ENCODE assay signal across 7 mouse cellular contexts in the genomic region with DNA sequence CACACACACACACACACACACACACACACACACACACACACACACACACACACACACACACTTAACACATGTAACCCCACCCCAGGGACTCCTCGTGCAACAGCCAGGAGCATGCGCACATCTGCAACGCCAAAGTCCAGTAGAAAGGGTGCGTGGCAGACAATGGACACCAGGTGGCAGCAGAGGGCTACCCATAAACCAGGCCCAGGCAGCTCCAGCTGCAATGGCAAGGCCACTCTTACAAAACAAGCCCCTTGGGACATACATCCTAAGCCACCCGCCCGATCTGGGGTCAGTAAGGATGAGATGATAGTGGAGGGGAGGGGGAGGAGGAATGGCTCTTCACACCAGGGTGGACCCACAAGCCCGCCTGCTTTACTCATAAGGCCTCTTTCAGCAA. TPM values are rescaled to one million over a fixed set of nuclear protein-coding genes. Genes with fewer than 3 reads are reported as not detected.
DNase-seq lines count a peak whose midpoint lies in the region; ATAC-seq and TF ChIP-seq lines count a peak whose summit lies in the region.

No protein-coding gene starts in this region.

- peak; percentile 100 for TF ChIP-seq CTCF in intestine, postnatal 0 days (IDR thresholded peaks at IDR 0.05; ENCODE audit: low read depth)

- H3K4me3 ChIP-seq in intestine, postnatal 0 days (ENCODE audit: low read depth, low read length): no peak overlapping the region
- H3K4me3 ChIP-seq in midbrain, embryonic 13.5 days (replicated peaks): no peak overlapping the region

- 0 out of 2 replicates have a peak, but pooled peaks cover 3% of the 10 kb centered on the region for H3K27me3 ChIP-seq in intestine, postnatal 0 days (replicated peaks; ENCODE audit: control insufficient read depth, insufficient read depth, low read length)
- no peaks in the 10 kb centered on the region for H3K27me3 ChIP-seq in midbrain, embryonic 13.5 days

- WGBS in intestine, postnatal 0 days: 9% methylated on average over 7 of the region's 7 CpGs
- whole genome bisulfite sequencing in midbrain, embryonic 13.5 days: 3% methylated on average over 7 of the region's 7 CpGs

- intact Hi-C loops in left cerebral cortex, postnatal 36 days (cut with DNase I): loop anchor here (2.0 to 5.0 kb wide), 3 partner anchors 229 to 331 kb away; no protein-coding TSS in a partner anchor

- H3K36me3 ChIP-seq in intestine, postnatal 0 days (ENCODE audit: control insufficient read depth, insufficient read depth): no peaks in the 10 kb centered on the region
- H3K36me3 ChIP-seq in midbrain, embryonic 13.5 days: no peaks in the 10 kb centered on the region

- H3K4me2 ChIP-seq in intestine, postnatal 0 days (replicated peaks; ENCODE audit: low read depth): no peak overlapping the region
- H3K4me2 ChIP-seq in midbrain, embryonic 13.5 days (replicated peaks): peak overlapping the region; percentile 36; the same call in 1 of the 2 replicates

- 0 out of 2 replicates have a peak, but pooled peaks have one; percentile 6 for ATAC-seq in intestine, postnatal 0 days
- peak; percentile 85 for ATAC-seq in midbrain, embryonic 13.5 days

- peak; percentile 80 for DNase-seq in adrenal gland, adult 8-10 months
- peak; percentile 83 for DNase-seq in embryo, embryonic 11.5 days (ENCODE audit: low read depth, low spot score)
- DNase-seq in gastrocnemius, postnatal 4 days (ENCODE audit: low spot score in 2 of 2): peak; percentile 76 to 84
- DNase-seq in left cerebral cortex, postnatal 36 days (ENCODE audit: low spot score in 2 of 2): peak; percentile 89 to 90
- DNase-seq in spleen, adult 12 weeks (ENCODE audit: low spot score): peak; percentile 56

- no peaks in the 10 kb centered on the region for H3K9me3 ChIP-seq in intestine, postnatal 0 days (ENCODE audit: control insufficient read depth)
- H3K9me3 ChIP-seq in midbrain, embryonic 13.5 days: no peaks in the 10 kb centered on the region

- H3K9ac ChIP-seq in intestine, postnatal 0 days (ENCODE audit: low read depth, low read length): no peak overlapping the region
- H3K9ac ChIP-seq in midbrain, embryonic 13.5 days (replicated peaks): no peak overlapping the region

- H3K27ac ChIP-seq in intestine, postnatal 0 days (ENCODE audit: low read depth, low read length): no peak overlapping the region
- no peak overlapping the region for H3K27ac ChIP-seq in midbrain, embryonic 13.5 days

- peaks cover 7% of the 10 kb centered on the region for H3K4me1 ChIP-seq in intestine, postnatal 0 days (replicated peaks; ENCODE audit: control insufficient read depth, insufficient read depth, low read length)
- 0 out of 2 replicates have a peak, but pooled peaks cover 3% of the 10 kb centered on the region for H3K4me1 ChIP-seq in midbrain, embryonic 13.5 days (replicated peaks)

RNA-seq across cellular contexts. Expression of gene Gm5294, which starts 28.2 kb away (rescaled TPM):
- not detected for total RNA-seq in adrenal gland, adult 8-10 months (2022)
- not detected for total RNA-seq in gastrocnemius, postnatal 4 days (2021)
- not detected in 2 replicates for polyA plus RNA-seq in intestine, postnatal 0 days (2015; fragmentation: Nextera tagmentation; extraction: Ambion mirVana)
- total RNA-seq in left cerebral cortex, postnatal 36 days (2021): not detected
- not detected in 2 replicates for polyA plus RNA-seq in midbrain, embryonic 13.5 days (2015; fragmentation: Nextera tagmentation; extraction: Ambion mirVana)
